Mouse (Mus musculus): ENCODE measurements around the gene Oasl1. TPM values are rescaled to one million over a fixed set of nuclear protein-coding genes. Genes with fewer than 3 reads are reported as not detected.
"Not testable (repeated sequence)": the region's sequence is repeated elsewhere in the genome, so short reads cannot be mapped to it uniquely, and the experiment has no call there.

Oasl1 gene
- total and polyA plus RNA-seq, 2 experiments from 2014 or later, result 0.73 to 1.7 TPM

- no peak for TF ChIP-seq CTCF (IDR thresholded peaks at IDR 0.05; ENCODE audit: low read depth)
- DNase-seq (no peak), ATAC-seq (no peak)
- WGBS, result 52% methylated on average over 13 of the region's 13 CpGs
- no peak overlapping the region for H3K4me2 ChIP-seq (ENCODE audit: low read depth)
- H3K27me3 ChIP-seq (ENCODE audit: insufficient read depth, low read length), result no peaks in the 10 kb centered on the region
- H3K36me3 ChIP-seq (ENCODE audit: insufficient read depth), result no peaks in the 10 kb centered on the region
- H3K9ac ChIP-seq, result no peak overlapping the region
- H3K9me3 ChIP-seq (ENCODE audit: low read length), result no peaks in the 10 kb centered on the region
- H3K4me3 ChIP-seq (ENCODE audit: low read depth, low read length), result no peak overlapping the region
- H3K27ac ChIP-seq (ENCODE audit: low read depth, low read length), result no peak overlapping the region
- no peaks in the 10 kb centered on the region for H3K4me1 ChIP-seq (ENCODE audit: insufficient read depth)
Observed at GRCm38 (mm10) chr5:114908598-114909305, 14.3 kb upstream of the Oasl1 start.

DNA sequence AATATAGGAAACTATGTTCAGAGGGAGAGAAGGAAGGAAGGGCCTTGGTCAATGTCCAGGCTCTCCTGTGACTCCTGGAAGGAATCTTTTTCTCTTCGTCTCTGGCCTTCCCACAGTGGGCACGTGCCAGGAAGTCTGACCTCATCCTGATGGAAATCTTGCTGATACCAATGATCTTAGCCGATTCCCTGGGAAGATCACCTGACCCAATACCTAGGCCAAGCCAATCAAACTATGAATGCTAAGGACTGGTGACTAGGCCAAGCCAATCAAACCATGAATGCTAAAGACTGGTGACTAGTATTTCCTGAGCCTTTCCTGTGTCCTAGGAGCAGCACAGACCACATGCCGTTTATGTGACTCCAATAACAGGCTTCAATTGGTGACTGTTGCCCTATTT lies 9.4 kb upstream of the Oasl1 start:
- WGBS, result 58% methylated on average over 4 of the region's 4 CpGs
- H3K4me3 ChIP-seq (ENCODE audit: low read depth, low read length), result no peak overlapping the region
- no peaks in the 10 kb centered on the region for H3K4me1 ChIP-seq (ENCODE audit: insufficient read depth)
- TF ChIP-seq CTCF (IDR thresholded peaks at IDR 0.05; ENCODE audit: low read depth), result no peak
- H3K4me2 ChIP-seq (ENCODE audit: low read depth), result no peak overlapping the region
- no peaks in the 10 kb centered on the region for H3K36me3 ChIP-seq (ENCODE audit: insufficient read depth)
- ATAC-seq (no peak), DNase-seq (no peak)
- no peak overlapping the region for H3K9ac ChIP-seq
- no peaks in the 10 kb centered on the region for H3K9me3 ChIP-seq (ENCODE audit: low read length)
- H3K27me3 ChIP-seq (ENCODE audit: insufficient read depth, low read length), result no peaks in the 10 kb centered on the region
- H3K27ac ChIP-seq (ENCODE audit: low read depth, low read length), result no peak overlapping the region

DNA sequence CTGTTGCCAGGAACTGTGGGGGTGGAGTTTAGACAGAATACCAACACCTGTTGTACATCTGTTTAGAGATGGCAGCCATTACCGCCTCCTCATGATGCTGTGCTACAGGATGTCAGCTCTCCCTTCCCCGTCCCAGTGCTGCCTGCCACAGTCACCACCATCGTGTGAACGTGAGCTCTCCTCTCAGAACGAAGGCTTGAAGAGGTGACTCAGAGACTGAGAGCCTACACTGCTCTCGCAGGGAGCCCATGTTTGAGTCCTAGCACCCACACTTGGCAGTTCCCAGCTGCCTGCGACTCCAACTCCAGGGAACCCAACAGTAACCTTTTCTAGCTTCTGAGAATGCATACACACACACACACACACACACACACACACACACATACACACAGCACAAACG lies 8.2 kb upstream of the Oasl1 start:
- H3K27ac ChIP-seq (ENCODE audit: low read depth, low read length), result no peak overlapping the region
- WGBS, result 73% methylated on average over 8 of the region's 8 CpGs
- H3K4me2 ChIP-seq (ENCODE audit: low read depth), result no peak overlapping the region
- no peaks in the 10 kb centered on the region for H3K36me3 ChIP-seq (ENCODE audit: insufficient read depth)
- H3K27me3 ChIP-seq (ENCODE audit: insufficient read depth, low read length), result no peaks in the 10 kb centered on the region
- no peak overlapping the region for H3K4me3 ChIP-seq (ENCODE audit: low read depth, low read length)
- no peak for TF ChIP-seq CTCF (IDR thresholded peaks at IDR 0.05; ENCODE audit: low read depth)
- no peaks in the 10 kb centered on the region for H3K9me3 ChIP-seq (ENCODE audit: low read length)
- no peaks in the 10 kb centered on the region for H3K4me1 ChIP-seq (ENCODE audit: insufficient read depth)
- ATAC-seq (no peak), DNase-seq (no peak)
- no peak overlapping the region for H3K9ac ChIP-seq

- Histone ChIP-seq H3K4me2 (ENCODE audit: low read depth) (no peak overlapping the region), H3K27ac (ENCODE audit: low read depth, low read length) (no peak overlapping the region), H3K27me3 (ENCODE audit: insufficient read depth, low read length) (no peaks in the 10 kb centered on the region), H3K4me3 (ENCODE audit: low read depth, low read length) (no peak overlapping the region), H3K9ac (no peak overlapping the region; the same call in 1 of the 2 replicates), H3K9me3 (ENCODE audit: low read length) (no peaks in the 10 kb centered on the region), H3K36me3 (ENCODE audit: insufficient read depth) (no peaks in the 10 kb centered on the region), H3K4me1 (ENCODE audit: insufficient read depth) (no peaks in the 10 kb centered on the region)
- no peak for DNase-seq
- no peak for ATAC-seq
- TF ChIP-seq CTCF (IDR thresholded peaks at IDR 0.05; ENCODE audit: low read depth), result no peak
- WGBS, result 65% methylated on average over 5 of the region's 5 CpGs
Observed at GRCm38 (mm10) chr5:114915854-114916253, 7.2 kb upstream of the Oasl1 start.

- Histone ChIP-seq H3K36me3 (ENCODE audit: insufficient read depth) (no peaks in the 10 kb centered on the region), H3K9me3 (ENCODE audit: low read length) (no peaks in the 10 kb centered on the region), H3K4me1 (ENCODE audit: insufficient read depth) (no peaks in the 10 kb centered on the region), H3K27me3 (ENCODE audit: insufficient read depth, low read length) (no peaks in the 10 kb centered on the region), H3K4me3 (ENCODE audit: low read depth, low read length) (no peak overlapping the region), H3K9ac (no peak overlapping the region), H3K4me2 (ENCODE audit: low read depth) (no peak overlapping the region), H3K27ac (ENCODE audit: low read depth, low read length) (no peak overlapping the region)
- DNase-seq (no peak), ATAC-seq (no peak)
- no peak for TF ChIP-seq CTCF (IDR thresholded peaks at IDR 0.05; ENCODE audit: low read depth)
- WGBS, result 83% methylated on average over 4 of the region's 4 CpGs
Observed at GRCm38 (mm10) chr5:114916777-114917176, 6.3 kb upstream of the Oasl1 start.

DNA sequence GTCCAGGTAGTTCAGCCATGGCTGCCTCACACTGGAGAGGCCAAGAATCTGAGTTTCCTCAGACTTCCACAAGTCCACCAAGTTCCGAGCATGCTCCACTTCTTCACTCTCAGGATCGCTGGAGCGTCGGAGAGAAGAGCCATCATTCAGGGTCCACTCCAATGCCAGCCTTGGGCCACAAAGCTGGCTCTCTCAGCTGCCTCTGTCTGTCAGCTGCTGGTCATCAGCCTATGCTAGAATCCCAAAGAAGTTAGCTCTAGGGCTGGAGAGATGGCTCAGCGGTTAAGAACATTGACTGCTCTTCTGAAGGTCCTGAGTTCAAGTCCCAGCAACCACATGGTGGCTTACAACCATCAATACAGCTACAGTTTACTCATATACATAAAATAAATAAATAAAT lies 5.7 kb upstream of the Oasl1 start:
- not testable (repeated sequence) for H3K9ac ChIP-seq; H3K4me2 ChIP-seq (ENCODE audit: low read depth); H3K27ac ChIP-seq (ENCODE audit: low read depth, low read length); H3K36me3 ChIP-seq (ENCODE audit: insufficient read depth); H3K4me3 ChIP-seq (ENCODE audit: low read depth, low read length); DNase-seq; ATAC-seq; H3K27me3 ChIP-seq (ENCODE audit: insufficient read depth, low read length); H3K4me1 ChIP-seq (ENCODE audit: insufficient read depth); H3K9me3 ChIP-seq (ENCODE audit: low read length)
- WGBS, result 95% methylated on average over 5 of the region's 5 CpGs

DNA sequence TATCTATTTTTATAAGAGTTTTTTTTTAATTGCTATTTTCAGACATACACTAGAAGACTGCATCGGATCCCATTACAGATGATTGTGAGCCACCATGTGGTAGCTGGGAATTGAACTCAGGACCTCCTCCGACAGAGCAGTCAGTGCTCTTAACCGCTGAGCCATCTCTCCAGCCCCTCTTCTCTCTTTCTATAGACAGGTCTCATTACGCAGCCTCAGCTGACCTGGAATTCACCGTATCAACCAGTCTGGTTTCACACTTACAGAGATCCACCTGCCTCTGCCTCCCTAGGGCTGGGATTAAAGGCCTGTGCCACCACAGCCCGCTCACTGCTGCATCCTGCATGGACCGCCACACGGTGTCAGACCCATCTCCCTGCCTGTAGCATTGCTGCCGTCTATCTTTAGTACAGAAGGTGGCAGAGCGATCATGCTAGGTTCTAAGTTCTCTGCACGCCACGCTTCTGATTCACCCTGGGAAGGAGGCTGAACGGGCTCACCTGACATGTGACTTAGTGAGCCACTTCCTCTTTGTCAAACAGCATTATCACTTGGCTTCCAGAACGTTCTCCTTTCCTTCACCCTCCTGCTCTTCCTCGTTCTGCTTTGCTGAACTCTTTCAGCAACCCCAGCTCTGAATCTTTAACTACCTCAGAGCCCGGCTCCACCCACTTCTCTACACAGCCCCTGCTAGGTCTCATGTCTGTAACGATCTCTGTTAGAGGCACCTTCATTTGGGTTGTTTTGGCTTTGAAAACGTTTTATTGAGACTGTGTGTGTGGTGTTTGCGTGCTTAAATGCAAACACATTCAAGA lies 1.3 kb upstream of the Oasl1 start:
- no peak for ATAC-seq
- Histone ChIP-seq H3K27me3 (ENCODE audit: insufficient read depth, low read length) (no peaks in the 10 kb centered on the region), H3K4me2 (ENCODE audit: low read depth) (no peak overlapping the region), H3K4me1 (ENCODE audit: insufficient read depth) (no peaks in the 10 kb centered on the region), H3K9me3 (ENCODE audit: low read length) (no peaks in the 10 kb centered on the region), H3K27ac (ENCODE audit: low read depth, low read length) (no peak overlapping the region), H3K9ac (no peak overlapping the region), H3K4me3 (ENCODE audit: low read depth, low read length) (no peak overlapping the region), H3K36me3 (ENCODE audit: insufficient read depth) (no peaks in the 10 kb centered on the region)
- 72% methylated on average over 19 of the region's 19 CpGs for WGBS
- TF ChIP-seq CTCF (IDR thresholded peaks at IDR 0.05; ENCODE audit: low read depth), result no peak
- DNase-seq, result no peak

Measured in forebrain, postnatal 0 days (tissue).